Mouse (Mus musculus): ENCODE data around the gene Ggn.
"Not testable (repeated sequence)": the region's sequence is repeated elsewhere in the genome, so short reads cannot be mapped to it uniquely, and the experiment has no call there.

Ggn gene

GRCm38 (mm10) chr7:29162294-29162693 is 7.7 kb upstream of the Ggn start:
- no peak for DNase-seq (ENCODE audit: low spot score)

- peak; percentile 15 for DNase-seq (ENCODE audit: low spot score)
Observed at GRCm38 (mm10) chr7:29162750-29163525, 7.1 kb upstream of the Ggn start.

GRCm38 (mm10) chr7:29167656-29168055 is 2.4 kb upstream of the Ggn start:
- DNase-seq (ENCODE audit: low spot score), result no peak

- DNase-seq (ENCODE audit: low spot score), result no peak
Observed at GRCm38 (mm10) chr7:29168121-29168695, 1.8 kb upstream of the Ggn start.

GRCm38 (mm10) chr7:29168791-29169230 is 1.2 kb upstream of the Ggn start:
- DNase-seq (ENCODE audit: low spot score), result no peak

- peak; percentile 60 for DNase-seq (ENCODE audit: low spot score)
Observed at GRCm38 (mm10) chr7:29169231-29170065, 562 bp upstream of the Ggn start.

- DNase-seq (ENCODE audit: low spot score), result no peak
Observed at GRCm38 (mm10) chr7:29170755-29171561, 948 bp downstream of the Ggn start.

- DNase-seq (ENCODE audit: low spot score), result no peak
Observed at GRCm38 (mm10) chr7:29171562-29172097, 1.6 kb downstream of the Ggn start.

- DNase-seq (ENCODE audit: low spot score), result no peak
Observed at GRCm38 (mm10) chr7:29172390-29173016, 2.5 kb downstream of the Ggn start.

- DNase-seq (ENCODE audit: low spot score), result no peak
Observed at GRCm38 (mm10) chr7:29178106-29178505, 8.1 kb downstream of the Ggn start.

GRCm38 (mm10) chr7:29179323-29179722 is 9.3 kb downstream of the Ggn start:
- DNase-seq (ENCODE audit: low spot score), result no peak

- DNase-seq (ENCODE audit: low spot score), result peak; percentile 93
Observed at GRCm38 (mm10) chr7:29180077-29180853, 10.3 kb downstream of the Ggn start, which contains the start of gene Psmd8. Psmd8 (minus strand) TSS chr7:29180701.

GRCm38 (mm10) chr7:29180854-29181236 is 10.8 kb downstream of the Ggn start:
- no peak for DNase-seq (ENCODE audit: low spot score)

- not testable (repeated sequence) for DNase-seq (ENCODE audit: low spot score)
Observed at GRCm38 (mm10) chr7:29181323-29181722, 11.3 kb downstream of the Ggn start.

GRCm38 (mm10) chr7:29194230-29194629 is 24.2 kb downstream of the Ggn start:
- DNase-seq (ENCODE audit: low spot score), result not testable (repeated sequence)

- DNase-seq (ENCODE audit: low spot score), result no peak
Observed at GRCm38 (mm10) chr7:29202577-29202976, 32.6 kb downstream of the Ggn start.

GRCm38 (mm10) chr7:29211013-29211412 is 41.0 kb downstream of the Ggn start:
- peak; percentile 39 for DNase-seq (ENCODE audit: low spot score)

GRCm38 (mm10) chr7:29211415-29212198 is 41.6 kb downstream of the Ggn start:
- peak; percentile 75 for DNase-seq (ENCODE audit: low spot score)

- DNase-seq (ENCODE audit: low spot score), result no peak
Observed at GRCm38 (mm10) chr7:29212199-29212765, 42.3 kb downstream of the Ggn start.
